Mouse (Mus musculus) spleen, adult 2 months (tissue): ENCODE measurements around the gene Gm813.

Experiments
- CTCF ChIP-seq: fragments of 200-500 bp; IDR thresholded peaks from 2 replicates; pipeline ENCODE4 v1.5.1; 2011; ENCODE audit warnings: mild to moderate bottlenecking, inconsistent platforms; ENCODE audit not compliant: insufficient read depth, insufficient read length, insufficient replicate concordance; ENCODE audit errors: extremely low read depth
- POLR2A ChIP-seq: fragments of 200-500 bp; IDR thresholded peaks from 2 replicates; pipeline ENCODE4 v1.6.1; 2011; ENCODE audit warnings: low read depth, low read length, inconsistent platforms

- TF ChIP-seq CTCF (no peak), POLR2A (no peak)
Measured at GRCm38 (mm10) chr16:58629736-58630135, 13.0 kb upstream of the Gm813 start.
